Mouse (Mus musculus): ENCODE results near the gene Tsga8. TPM values are rescaled to one million over a fixed set of nuclear protein-coding genes. Genes with fewer than 3 reads are reported as not detected.

Tsga8 gene
- not detected for polyA plus RNA-seq (2014; fragmentation: Illumina TruSeq; extraction: RNeasy Lipid Tissue Mini Kit (QIAGEN cat#74804); ENCODE audit: low read depth, low replicate concordance)

DNA sequence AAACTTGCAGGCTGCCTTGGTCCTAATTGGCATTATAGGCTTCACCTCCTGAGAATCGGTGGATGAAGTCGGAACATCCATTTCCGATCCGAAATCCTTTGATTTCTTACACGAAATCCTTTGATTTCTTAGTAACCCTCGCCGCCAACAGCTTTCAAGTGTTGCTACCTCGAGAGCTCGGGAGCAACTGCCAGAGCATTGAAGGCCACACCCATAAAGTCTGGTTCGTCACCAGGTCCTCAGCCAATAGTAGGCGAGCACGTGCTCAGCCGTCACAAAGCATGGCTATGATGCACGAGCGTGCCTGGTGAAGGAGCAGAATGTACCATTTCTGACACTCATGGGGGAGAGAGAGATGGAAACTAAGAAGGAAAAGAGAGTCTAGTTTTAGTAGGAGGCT is at the start of gene Tsga8:
Gene Tsga8 (minus strand): TSS at position 327 of the 400 bp plus-strand sequence.

